Mouse (Mus musculus) lung, adult 2 months (tissue): ENCODE measurements around the gene 4933407L21Rik.

Source experiments
- CTCF ChIP-seq: fragments of 200-500 bp; IDR thresholded peaks from 2 replicates; pipeline ENCODE4 v1.5.1; 2011; ENCODE audit warnings: mild to moderate bottlenecking, low read length, control low read depth; ENCODE audit not compliant: insufficient read depth
- POLR2A ChIP-seq: fragments of 200-500 bp; IDR thresholded peaks from 2 replicates; pipeline ENCODE4 v1.6.1; 2011; ENCODE audit warnings: low read depth, mild to moderate bottlenecking, control low read depth, low read length, borderline replicate concordance; ENCODE audit errors: extremely low read depth

GRCm38 (mm10) chr1:85957942-85958619 is 29.8 kb downstream of the 4933407L21Rik start:
- TF ChIP-seq CTCF: no peak
- no peak for TF ChIP-seq POLR2A
